Mouse (Mus musculus) induced T-regulatory cell, adult 2 months (primary cell): ENCODE measurements around the gene Ankrd17.

Source experiments
- DNase-seq: peaks from one replicate; pipeline ENCODE4 v3.0.0-alpha.2; 2012; ENCODE audit warnings: low read depth

Gene Ankrd17

GRCm38 (mm10) chr5:90366121-90367066, at the start of gene Ankrd17:
Ankrd17 (minus strand) TSS chr5:90366577.
- DNase-seq = peak; percentile 94

- DNase-seq = no peak
Observed at GRCm38 (mm10) chr5:90414925-90415295, 48.5 kb upstream of the Ankrd17 start.

- no peak for DNase-seq
Observed at GRCm38 (mm10) chr5:90414142-90414924, 48.0 kb upstream of the Ankrd17 start.

GRCm38 (mm10) chr5:90405210-90405609, 38.8 kb upstream of the Ankrd17 start:
- DNase-seq = no peak

GRCm38 (mm10) chr5:90396817-90397216, 30.4 kb upstream of the Ankrd17 start:
- DNase-seq = no peak

GRCm38 (mm10) chr5:90394322-90394721, 27.9 kb upstream of the Ankrd17 start:
- no peak for DNase-seq

GRCm38 (mm10) chr5:90393764-90394163, 27.4 kb upstream of the Ankrd17 start:
- DNase-seq = no peak

- peak; percentile 65 for DNase-seq
Observed at GRCm38 (mm10) chr5:90383080-90383479, 16.7 kb upstream of the Ankrd17 start.

- no peak for DNase-seq
Observed at GRCm38 (mm10) chr5:90381458-90381857, 15.1 kb upstream of the Ankrd17 start.

- no peak for DNase-seq
Observed at GRCm38 (mm10) chr5:90373708-90374107, 7.3 kb upstream of the Ankrd17 start.

GRCm38 (mm10) chr5:90370401-90370800, 4.0 kb upstream of the Ankrd17 start:
- no peak for DNase-seq

GRCm38 (mm10) chr5:90367067-90367303, 608 bp upstream of the Ankrd17 start, which contains the start of gene Gm9958:
Gm9958 (plus strand) TSS chr5:90367204.
- DNase-seq = no peak

- peak; percentile 64 for DNase-seq
Observed at GRCm38 (mm10) chr5:90365141-90365951, 1.0 kb downstream of the Ankrd17 start.

- peak; percentile 91 for DNase-seq
Observed at GRCm38 (mm10) chr5:90364526-90364925, 1.9 kb downstream of the Ankrd17 start.

- no peak for DNase-seq
Observed at GRCm38 (mm10) chr5:90355824-90356223, 10.6 kb downstream of the Ankrd17 start.

GRCm38 (mm10) chr5:90353552-90354317, 12.6 kb downstream of the Ankrd17 start:
- DNase-seq = no peak

GRCm38 (mm10) chr5:90346877-90347276, 19.5 kb downstream of the Ankrd17 start:
- no peak for DNase-seq

GRCm38 (mm10) chr5:90340847-90341246, 25.5 kb downstream of the Ankrd17 start:
- DNase-seq = no peak

GRCm38 (mm10) chr5:90339953-90340343, 26.4 kb downstream of the Ankrd17 start:
- DNase-seq = no peak

GRCm38 (mm10) chr5:90339129-90339952, 27.0 kb downstream of the Ankrd17 start:
- peak; percentile 59 for DNase-seq
